Mouse (Mus musculus): Measurements from ENCODE around the gene Gprc5d. TPM values are rescaled to one million over a fixed set of nuclear protein-coding genes. Genes with fewer than 3 reads are reported as not detected.

Gene Gprc5d
- polyA plus RNA-seq, 1 experiment: not detected

- TF ChIP-seq GATA1 (IDR thresholded peaks at IDR 0.05; ENCODE audit: low read length): no peak
Observed at GRCm38 (mm10) chr6:135141451-135142147, 23.5 kb upstream of the Gprc5d start.

GRCm38 (mm10) chr6:135138746-135139145, 20.7 kb upstream of the Gprc5d start:
- no peak for TF ChIP-seq GATA1 (IDR thresholded peaks at IDR 0.05; ENCODE audit: low read length)

- no peak for TF ChIP-seq GATA1 (IDR thresholded peaks at IDR 0.05; ENCODE audit: low read length)
Observed at GRCm38 (mm10) chr6:135138207-135138606, 20.1 kb upstream of the Gprc5d start.

GRCm38 (mm10) chr6:135137736-135138135, 19.7 kb upstream of the Gprc5d start:
- TF ChIP-seq GATA1 (IDR thresholded peaks at IDR 0.05; ENCODE audit: low read length): no peak

GRCm38 (mm10) chr6:135136439-135137161, 18.5 kb upstream of the Gprc5d start:
- no peak for TF ChIP-seq GATA1 (IDR thresholded peaks at IDR 0.05; ENCODE audit: low read length)

GRCm38 (mm10) chr6:135135735-135136134, 17.7 kb upstream of the Gprc5d start:
- no peak for TF ChIP-seq GATA1 (IDR thresholded peaks at IDR 0.05; ENCODE audit: low read length)

- no peak for TF ChIP-seq GATA1 (IDR thresholded peaks at IDR 0.05; ENCODE audit: low read length)
Observed at GRCm38 (mm10) chr6:135133486-135133885, 15.4 kb upstream of the Gprc5d start.

- TF ChIP-seq GATA1 (IDR thresholded peaks at IDR 0.05; ENCODE audit: low read length): no peak
Observed at GRCm38 (mm10) chr6:135133086-135133485, 15.0 kb upstream of the Gprc5d start.

- TF ChIP-seq GATA1 (IDR thresholded peaks at IDR 0.05; ENCODE audit: low read length): no peak
Observed at GRCm38 (mm10) chr6:135124755-135125380, 6.8 kb upstream of the Gprc5d start.

- TF ChIP-seq GATA1 (IDR thresholded peaks at IDR 0.05; ENCODE audit: low read length): no peak
Observed at GRCm38 (mm10) chr6:135116479-135116878, 1.6 kb downstream of the Gprc5d start.

- TF ChIP-seq GATA1 (IDR thresholded peaks at IDR 0.05; ENCODE audit: low read length): no peak
Observed at GRCm38 (mm10) chr6:135113114-135113436, 5.0 kb downstream of the Gprc5d start.

GRCm38 (mm10) chr6:135112411-135113113, 5.5 kb downstream of the Gprc5d start:
- TF ChIP-seq GATA1 (IDR thresholded peaks at IDR 0.05; ENCODE audit: low read length): no peak

GRCm38 (mm10) chr6:135107014-135107413, 11.1 kb downstream of the Gprc5d start:
- TF ChIP-seq GATA1 (IDR thresholded peaks at IDR 0.05; ENCODE audit: low read length): no peak

GRCm38 (mm10) chr6:135102736-135103303, 15.3 kb downstream of the Gprc5d start:
- TF ChIP-seq GATA1 (IDR thresholded peaks at IDR 0.05; ENCODE audit: low read length): no peak

GRCm38 (mm10) chr6:135100787-135101472, 17.2 kb downstream of the Gprc5d start:
- TF ChIP-seq GATA1 (IDR thresholded peaks at IDR 0.05; ENCODE audit: low read length): no peak

Data from G1E-ER4 (cell line).